Comparison of ENCODE assay signal across 8 mouse cellular contexts in the genomic region with DNA sequence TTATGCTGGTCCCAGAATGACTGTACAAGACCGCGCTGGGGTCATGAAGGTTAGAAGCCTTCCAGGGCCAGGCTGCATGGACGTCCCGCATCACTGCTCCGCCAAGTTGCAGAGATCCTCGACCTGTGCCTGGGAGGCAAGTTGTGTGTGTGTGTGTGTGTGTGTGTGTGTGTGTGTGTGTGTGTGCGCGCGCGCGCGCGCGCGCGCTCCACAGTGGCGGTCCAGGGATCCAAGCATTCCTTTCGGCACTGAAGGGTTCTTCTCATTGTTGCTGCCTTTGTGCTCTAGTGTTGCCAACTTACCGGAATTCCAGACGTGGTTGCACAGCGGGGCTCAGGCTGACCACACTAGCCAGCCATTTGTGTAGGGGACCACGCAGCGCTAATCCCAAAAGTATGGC. TPM values are rescaled to one million over a fixed set of nuclear protein-coding genes. Genes with fewer than 3 reads are reported as not detected.
DNase-seq lines count a peak whose midpoint lies in the region; ATAC-seq and TF ChIP-seq lines count a peak whose summit lies in the region.

No protein-coding gene starts in this region.

- H3K9ac ChIP-seq in heart, embryonic 11.5 days (ENCODE audit: low read depth, low read length): no peak overlapping the region
- 0 out of 2 replicates have a peak overlapping the region, but pooled peaks have one; percentile 0 for H3K9ac ChIP-seq in forebrain, embryonic 15.5 days (replicated peaks)
- H3K9ac ChIP-seq in midbrain, postnatal 0 days (replicated peaks; ENCODE audit: low read length, poor library complexity, severe bottlenecking): no peak overlapping the region; the same call in 1 of the 2 replicates

- peak overlapping the region; percentile 68 for H3K4me3 ChIP-seq in heart, embryonic 11.5 days (ENCODE audit: low read depth, low read length)
- peak overlapping the region; percentile 32 for H3K4me3 ChIP-seq in forebrain, embryonic 15.5 days
- H3K4me3 ChIP-seq in midbrain, postnatal 0 days (ENCODE audit: low read depth, low read length): peak overlapping the region; percentile 38

- H3K4me1 ChIP-seq in heart, embryonic 11.5 days (ENCODE audit: control insufficient read depth, insufficient read depth, low read length): 0 out of 2 replicates have a peak, but pooled peaks cover 5% of the 10 kb centered on the region
- H3K4me1 ChIP-seq in forebrain, embryonic 15.5 days: peaks cover 36% of the 10 kb centered on the region
- peaks cover 6% of the 10 kb centered on the region for H3K4me1 ChIP-seq in midbrain, postnatal 0 days (ENCODE audit: insufficient read depth, low read length)

- H3K36me3 ChIP-seq in heart, embryonic 11.5 days (ENCODE audit: control insufficient read depth, insufficient read depth, low read length): no peaks in the 10 kb centered on the region
- no peaks in the 10 kb centered on the region for H3K36me3 ChIP-seq in forebrain, embryonic 15.5 days
- H3K36me3 ChIP-seq in midbrain, postnatal 0 days (ENCODE audit: insufficient read depth, low read length): no peaks in the 10 kb centered on the region

- under 1% methylated on average over 23 of the region's 23 CpGs for WGBS in heart, embryonic 11.5 days (ENCODE audit: insufficient replicate concordance)
- WGBS in forebrain, embryonic 15.5 days: 1% methylated on average over 21 of the region's 23 CpGs
- WGBS in midbrain, postnatal 0 days: 3% methylated on average over 22 of the region's 23 CpGs

- TF ChIP-seq CTCF in midbrain, postnatal 0 days (IDR thresholded peaks at IDR 0.05): no peak

- H3K27me3 ChIP-seq in heart, embryonic 11.5 days (ENCODE audit: control insufficient read depth, insufficient read depth, low read length): peaks cover 26% of the 10 kb centered on the region
- H3K27me3 ChIP-seq in forebrain, embryonic 15.5 days: peaks cover 50% of the 10 kb centered on the region
- peaks cover 12% of the 10 kb centered on the region for H3K27me3 ChIP-seq in midbrain, postnatal 0 days (ENCODE audit: insufficient read depth, low read length)

- DNase-seq in heart, adult 18-20 months: no peak
- peak; percentile 75 to 89 for DNase-seq in kidney, postnatal 25 days
- peak; percentile 12 for DNase-seq in midbrain, postnatal 0 days (ENCODE audit: low spot score)
- DNase-seq in spleen, postnatal 4 days (ENCODE audit: low spot score in 2 of 2): no peak
- DNase-seq in adrenal gland, postnatal 36 days: no peak
- no peak for DNase-seq in frontal cortex, postnatal 25 days (ENCODE audit: low spot score in 2 of 2)

- peak overlapping the region; percentile 99 for H3K4me2 ChIP-seq in heart, embryonic 11.5 days
- H3K4me2 ChIP-seq in forebrain, embryonic 15.5 days (replicated peaks): peak overlapping the region; percentile 44
- peak overlapping the region; percentile 83 for H3K4me2 ChIP-seq in midbrain, postnatal 0 days (ENCODE audit: low read depth, low read length, poor library complexity, severe bottlenecking)

- H3K27ac ChIP-seq in heart, embryonic 11.5 days (ENCODE audit: low read depth, low read length): no peak overlapping the region
- no peak overlapping the region for H3K27ac ChIP-seq in forebrain, embryonic 15.5 days (replicated peaks)
- no peak overlapping the region for H3K27ac ChIP-seq in midbrain, postnatal 0 days (ENCODE audit: low read depth, low read length)

- ATAC-seq in heart, embryonic 11.5 days (replicated peaks; ENCODE audit: insufficient number of reproducible peaks, low FRiP score, low TSS enrichment): no peak
- 0 out of 2 replicates have a peak, but pooled peaks have one; percentile 2 for ATAC-seq in forebrain, embryonic 15.5 days (replicated peaks)
- ATAC-seq in midbrain, postnatal 0 days (ENCODE audit: low FRiP score): no peak

- no peaks in the 10 kb centered on the region for H3K9me3 ChIP-seq in heart, embryonic 11.5 days (replicated peaks; ENCODE audit: control insufficient read depth, low read length)
- H3K9me3 ChIP-seq in forebrain, embryonic 15.5 days: no peaks in the 10 kb centered on the region
- no peaks in the 10 kb centered on the region for H3K9me3 ChIP-seq in midbrain, postnatal 0 days (ENCODE audit: low read length)

RNA-seq across cellular contexts. Expression of gene Lrp2, which starts 2.0 kb away (rescaled TPM):
- polyA plus RNA-seq in heart, embryonic 11.5 days (2014; fragmentation: Nextera tagmentation; extraction: Ambion mirVana): 0.65 and 1.0 TPM in 2 replicates
- 1 to 10 TPM in 1 of 2 experiments, under 1 TPM in 1; 0.72 to 1.4 TPM for total RNA-seq in heart, adult 18-20 months (2021)
- 0.24 and 0.47 TPM in 2 replicates for polyA plus RNA-seq in forebrain, embryonic 15.5 days (2015; fragmentation: Nextera tagmentation; extraction: Ambion mirVana)
- total RNA-seq in midbrain, postnatal 0 days (2014; rRNA removed): 2.3 and 2.9 TPM in 2 replicates
- 0.22 and 0.31 TPM in 2 replicates for polyA plus RNA-seq in midbrain, postnatal 0 days (2015; fragmentation: Nextera tagmentation; extraction: Ambion mirVana)
- under 1 TPM; 0.43 to 0.53 TPM for total RNA-seq in adrenal gland, postnatal 36 days (2021)

RNA-seq across cellular contexts. Expression of gene Bbs5, which starts 59.1 kb away (rescaled TPM):
- 11.1 and 12.4 TPM in 2 replicates for polyA plus RNA-seq in heart, embryonic 11.5 days (2014; fragmentation: Nextera tagmentation; extraction: Ambion mirVana)
- 1 to 10 TPM; 4.3 to 4.4 TPM for total RNA-seq in heart, adult 18-20 months (2021)
- polyA plus RNA-seq in forebrain, embryonic 15.5 days (2015; fragmentation: Nextera tagmentation; extraction: Ambion mirVana): 20.0 and 21.7 TPM in 2 replicates
- total RNA-seq in midbrain, postnatal 0 days (2014; rRNA removed): 17.2 and 25.3 TPM in 2 replicates
- 27.3 and 28.4 TPM in 2 replicates for polyA plus RNA-seq in midbrain, postnatal 0 days (2015; fragmentation: Nextera tagmentation; extraction: Ambion mirVana)
- 10 to 100 TPM in 1 of 2 experiments, 1 to 10 TPM in 1; 8.7 to 10.0 TPM for total RNA-seq in adrenal gland, postnatal 36 days (2021)

Comparison
In these comparisons a context has a peak if more than half of its experiments do, and no peak if none do; other contexts are left out.
1. H3K4me2 ChIP-seq: peak in every context shown above with its lines; median percentile 99 in heart, embryonic 11.5 days; 83 in midbrain, postnatal 0 days; 44 in forebrain, embryonic 15.5 days.
2. DNase-seq: peak in kidney, postnatal 25 days (2 of 2) and midbrain, postnatal 0 days (single experiment); none in heart, adult 18-20 months (0 of 2), spleen, postnatal 4 days (0 of 2), adrenal gland, postnatal 36 days (0 of 2) and frontal cortex, postnatal 25 days (0 of 2).
3. Peak in every context shown above with its lines, with median percentiles within 50 percentile points of each other: H3K4me3 ChIP-seq.